Mouse (Mus musculus) mesoderm, embryonic 11.5 days (tissue): ENCODE measurements at regions not wholly inside any gene's neighbourhood (a gene's known extent, or its start where the extent isn't known, plus 50 kb on each side); places are given as distances from the start of the nearest gene placed in this dataset.

Source experiments
- DNase-seq: peaks from one replicate; pipeline ENCODE4 v3.0.0-alpha.2; 2012; ENCODE audit warnings: low read depth, low spot score

GRCm38 (mm10) chr11:18715851-18716126, 303.0 kb downstream of the Meis1 start:
- DNase-seq = no peak

DNA sequence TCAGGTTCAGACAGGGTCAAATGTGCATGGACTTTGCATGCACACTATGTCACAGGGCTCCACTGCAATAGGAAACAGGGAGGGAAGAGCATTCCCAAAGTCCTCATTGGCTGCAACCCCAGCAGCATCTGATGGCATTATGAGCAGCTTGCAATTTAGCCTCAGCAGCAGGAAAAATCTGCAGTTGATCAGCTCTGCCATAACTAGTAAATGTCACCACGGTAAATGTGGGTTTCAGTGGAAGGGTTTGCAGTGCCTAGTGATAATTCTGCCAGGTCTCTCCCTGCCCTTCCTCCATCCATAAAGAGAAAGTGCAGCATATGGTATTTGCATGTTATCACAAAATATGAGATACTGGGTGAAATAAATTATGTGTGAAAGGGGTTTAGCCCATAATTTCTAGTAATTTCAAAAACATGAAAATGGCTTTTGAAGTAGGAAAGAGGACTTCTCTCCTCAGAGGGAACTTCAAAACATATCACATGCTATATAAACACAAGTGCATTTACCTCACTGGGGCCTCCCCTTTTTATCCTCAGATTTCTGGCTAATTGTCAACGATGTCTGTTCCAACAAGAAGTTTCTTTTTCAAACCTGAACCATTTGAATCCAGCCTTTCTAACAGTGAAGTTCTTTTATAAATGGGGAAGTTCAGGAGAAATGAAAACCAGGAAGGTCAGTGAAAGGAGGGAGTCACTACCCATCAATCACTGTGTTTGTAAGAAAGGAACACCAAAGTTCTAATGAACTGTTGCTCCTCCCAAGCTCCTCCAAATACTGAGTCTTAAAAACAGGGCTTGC, 303.5 kb downstream of the Meis1 start:
- no peak for DNase-seq

GRCm38 (mm10) chr11:18714400-18714799, 304.4 kb downstream of the Meis1 start:
- DNase-seq = peak; percentile 53

- DNase-seq = peak; percentile 81
These were observed 306.1 kb downstream of the Meis1 start for GRCm38 (mm10) chr11:18712642-18713053.

- no peak for DNase-seq
These were observed 309.2 kb downstream of the Meis1 start for GRCm38 (mm10) chr11:18709628-18710027.

GRCm38 (mm10) chr11:18681593-18681992, 337.2 kb downstream of the Meis1 start:
- DNase-seq = no peak

GRCm38 (mm10) chr11:18676876-18677275, 341.9 kb downstream of the Meis1 start:
- no peak for DNase-seq

DNA sequence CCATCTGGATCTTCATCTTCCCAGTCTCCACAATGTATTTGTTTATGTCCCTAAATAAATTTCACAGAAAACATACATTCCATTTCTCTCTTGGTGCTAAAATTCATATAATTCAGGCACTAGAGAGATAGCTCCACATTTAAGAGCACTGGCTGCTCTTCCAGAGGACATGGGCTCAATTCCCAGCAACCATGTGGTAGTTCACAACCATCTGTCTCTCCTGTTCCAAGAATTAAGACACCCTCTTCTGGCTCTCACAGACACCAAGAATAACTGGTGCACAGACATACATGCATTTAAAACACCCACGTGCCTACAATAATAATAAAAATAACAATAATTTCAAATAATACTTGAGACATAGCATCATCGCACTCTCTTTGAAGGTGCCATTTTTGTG, 347.8 kb downstream of the Meis1 start:
- no peak for DNase-seq

GRCm38 (mm10) chr11:18669322-18669721, 349.5 kb downstream of the Meis1 start:
- no peak for DNase-seq

GRCm38 (mm10) chr11:18656358-18656757, 362.4 kb downstream of the Meis1 start:
- no peak for DNase-seq

- DNase-seq = peak; percentile 52
These were observed 386.6 kb downstream of the Meis1 start for GRCm38 (mm10) chr11:18631975-18632773.

DNA sequence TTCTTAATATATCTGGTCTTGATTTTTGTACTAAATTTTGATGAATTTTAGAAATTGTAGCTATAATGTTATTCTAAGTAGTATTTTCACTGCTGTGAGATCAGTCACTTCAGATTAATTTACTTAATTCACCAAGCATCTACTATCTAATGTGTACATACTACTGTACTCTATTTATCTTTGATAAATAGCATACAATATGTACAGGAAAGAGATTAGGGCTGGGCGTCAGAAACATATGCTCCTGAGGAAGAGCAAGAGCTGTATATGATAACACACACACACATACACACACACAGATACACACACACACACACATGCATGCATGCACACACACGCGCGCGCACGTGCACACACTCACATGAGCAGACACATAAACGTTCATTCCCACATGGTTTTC, 387.2 kb downstream of the Meis1 start:
- DNase-seq = no peak

DNA sequence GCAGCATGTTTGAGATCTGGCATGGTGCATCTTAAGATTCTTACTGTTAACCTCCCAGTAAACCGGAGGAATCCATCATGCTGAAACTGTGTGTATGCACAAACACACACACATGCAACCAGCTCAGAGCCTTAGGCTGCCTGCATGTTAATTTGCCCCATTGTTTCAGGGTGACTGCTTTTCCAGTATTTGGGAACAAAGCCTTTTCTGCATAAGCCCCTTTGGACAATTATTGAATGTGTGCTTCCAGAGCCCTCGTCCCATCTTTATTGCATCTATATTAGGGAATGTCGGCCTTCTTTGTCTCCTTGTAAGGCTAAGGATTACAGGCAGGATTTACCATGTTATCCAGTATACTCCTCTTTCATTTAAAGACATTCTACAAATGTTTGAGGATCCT, 397.0 kb downstream of the Meis1 start:
- peak; percentile 42 for DNase-seq

- DNase-seq = no peak
These were observed 413.9 kb downstream of the Meis1 start for GRCm38 (mm10) chr11:18604836-18605235.

GRCm38 (mm10) chr11:18601568-18602182, 417.1 kb downstream of the Meis1 start:
- DNase-seq = no peak

- no peak for DNase-seq
These were observed 420.4 kb downstream of the Meis1 start for GRCm38 (mm10) chr11:18598349-18598748.

GRCm38 (mm10) chr11:18596996-18597395, 421.8 kb downstream of the Meis1 start:
- DNase-seq = no peak

DNA sequence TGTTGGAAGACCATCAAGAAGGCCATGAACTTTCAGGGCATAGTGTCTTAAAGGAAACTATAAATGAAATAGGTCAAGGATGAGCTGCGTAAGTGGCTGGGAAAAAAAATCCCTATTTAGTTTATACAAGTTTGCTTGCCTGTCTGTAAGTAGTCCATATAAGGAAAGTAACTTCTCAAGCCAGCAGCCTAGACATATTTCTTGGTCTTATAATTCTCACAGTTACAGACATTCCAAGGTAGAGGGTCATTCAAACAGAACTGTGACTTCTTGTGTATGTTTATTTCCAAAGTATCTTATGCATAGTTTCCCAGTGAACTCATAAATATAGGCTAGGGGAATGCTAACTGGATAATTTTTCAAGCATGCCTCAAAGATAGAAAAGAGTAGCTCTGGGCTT, 428.3 kb downstream of the Meis1 start:
- DNase-seq = no peak

DNA sequence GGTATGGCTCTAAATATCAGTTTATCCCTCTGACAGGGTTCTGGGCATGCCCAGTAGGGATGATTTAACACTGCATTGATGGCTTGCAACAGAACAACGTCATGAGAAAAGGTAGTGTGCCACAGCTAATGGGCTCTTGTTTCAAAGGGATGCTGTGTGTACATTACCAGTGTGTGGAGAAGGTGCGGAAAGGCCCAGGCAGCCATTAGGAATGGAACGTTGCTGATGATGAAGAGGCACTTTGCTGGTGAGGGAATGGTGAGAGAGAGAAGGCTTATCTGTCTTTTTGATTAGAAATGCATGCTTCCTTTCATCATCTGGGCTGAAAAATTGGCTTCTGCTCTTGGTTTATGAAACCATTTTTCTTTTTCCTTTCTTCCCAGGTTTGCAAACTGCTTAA, 432.3 kb downstream of the Meis1 start:
- DNase-seq = peak; percentile 14

GRCm38 (mm10) chr11:18585031-18585430, 433.8 kb downstream of the Meis1 start:
- DNase-seq = no peak

GRCm38 (mm10) chr11:18582781-18583161, 436.0 kb downstream of the Meis1 start:
- no peak for DNase-seq

DNA sequence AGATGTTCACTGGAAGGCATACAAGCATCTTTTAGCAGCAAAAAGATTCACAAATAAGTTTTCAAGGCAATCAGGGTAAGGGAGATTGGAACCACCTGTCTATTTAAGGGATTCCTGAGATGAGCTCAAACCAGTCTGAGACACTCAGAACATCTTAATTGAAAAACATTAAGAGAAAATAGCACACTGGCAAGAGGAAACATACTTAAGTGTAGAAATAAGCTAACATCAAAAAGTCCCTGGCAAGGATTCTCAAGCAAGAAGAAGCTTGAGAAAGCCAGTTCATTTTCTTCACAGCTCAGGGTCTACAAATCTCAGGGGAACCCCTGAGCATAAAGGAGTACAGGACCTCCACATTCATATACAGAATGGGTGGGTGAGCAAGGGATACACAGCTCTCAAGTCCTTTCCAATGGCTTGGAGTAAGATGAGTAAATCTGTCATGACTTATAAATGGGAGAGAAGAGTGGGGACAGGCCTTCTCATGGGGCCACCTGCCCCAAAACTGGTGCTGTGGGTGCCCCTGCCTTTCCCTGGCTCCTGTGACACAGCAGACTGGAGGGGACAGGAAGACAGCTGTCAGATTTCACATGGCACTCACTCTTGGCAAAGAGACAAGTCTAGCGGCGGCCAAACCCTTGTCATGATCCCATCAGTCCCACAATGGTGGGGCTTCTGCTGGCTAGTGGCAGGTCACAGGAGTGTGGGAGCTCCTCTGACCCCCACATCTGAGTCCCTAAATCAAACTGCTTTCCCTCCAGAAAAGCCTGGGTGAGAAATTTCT, 436.6 kb downstream of the Meis1 start:
- DNase-seq = no peak
